Mouse (Mus musculus) ES-E14 (cell line): ENCODE data around the gene Derl3. TPM values are rescaled to one million over a fixed set of nuclear protein-coding genes. Genes with fewer than 3 reads are reported as not detected.

Experiments used
- DNase-seq: peaks from one replicate; pipeline ENCODE4 v3.0.0-alpha.2; 2013; ENCODE audit warnings: low read depth, low spot score
- H3K27ac ChIP-seq: 2 replicates; pipeline ENCODE4 v1.5.1; 2012; ENCODE audit warnings: low read depth, mild to moderate bottlenecking, low read length, moderate library complexity, mixed read lengths; ENCODE audit not compliant: poor library complexity, insufficient read depth, severe bottlenecking
- H3K36me3 ChIP-seq: 2 replicates; pipeline ENCODE4 v1.6.1; 2012; ENCODE audit warnings: mild to moderate bottlenecking, low read length, moderate library complexity, mixed read lengths; ENCODE audit not compliant: control insufficient read depth, poor library complexity, insufficient read depth, severe bottlenecking
- H3K4me1 ChIP-seq, 2 experiments: fragments of 150-350 bp in 1 of 2; sonication (generic) in 1 of 2; 2 replicates each; pipeline ENCODE4 v1.6.1; 2012; ENCODE audit warnings: low read length in 2 of 2, mild to moderate bottlenecking in 1 of 2, mixed read lengths in 1 of 2; ENCODE audit not compliant: control insufficient read depth in 2 of 2, insufficient read depth in 2 of 2, poor library complexity in 1 of 2
- H3K4me3 ChIP-seq, 2 experiments: fragments of 150-350 bp in 1 of 2; sonication (generic) in 1 of 2; 2 replicates each; pipeline ENCODE4 v1.5.1; 2012; ENCODE audit warnings: low read length in 2 of 2, low read depth in 1 of 2, mild to moderate bottlenecking in 1 of 2, mixed read lengths in 1 of 2; ENCODE audit not compliant: insufficient read depth in 1 of 2, poor library complexity in 1 of 2, severe bottlenecking in 1 of 2
- H3K9ac ChIP-seq: 2 replicates; pipeline ENCODE4 v1.6.1; 2012; ENCODE audit warnings: low read depth, mild to moderate bottlenecking, low read length, mixed read lengths; ENCODE audit not compliant: poor library complexity, insufficient read depth, severe bottlenecking
- H3K9me3 ChIP-seq: fragments of 150-350 bp; sonication (generic); 2 replicates; pipeline ENCODE4 v1.6.1; 2012; ENCODE audit warnings: low read depth, mild to moderate bottlenecking, low read length; ENCODE audit not compliant: control insufficient read depth, insufficient read depth
- CHD2 ChIP-seq: IDR thresholded peaks from 2 replicates; pipeline ENCODE4 v1.6.1; 2014; ENCODE audit warnings: mild to moderate bottlenecking, low read depth, low read length, inconsistent platforms
- HCFC1 ChIP-seq: IDR thresholded peaks from 2 replicates; pipeline ENCODE4 v1.6.1; 2012; ENCODE audit warnings: low read length, inconsistent platforms, borderline replicate concordance; ENCODE audit not compliant: insufficient read depth
- MAFK ChIP-seq: IDR thresholded peaks from 2 replicates; pipeline ENCODE4 v1.6.1; 2014; ENCODE audit warnings: mild to moderate bottlenecking, low read depth, low read length, inconsistent platforms; ENCODE audit not compliant: insufficient read depth
- ZC3H11A ChIP-seq: IDR thresholded peaks from 2 replicates; pipeline ENCODE4 v1.6.1; 2012; ENCODE audit warnings: low read depth, mild to moderate bottlenecking, inconsistent platforms, low read length, borderline replicate concordance
- ZNF384 ChIP-seq: IDR thresholded peaks from 2 replicates; pipeline ENCODE4 v1.6.1; 2012; ENCODE audit warnings: low read depth, low read length, inconsistent platforms
- in situ Hi-C, 2 experiments: fragments of 600-800 bp; cut with MboI; formaldehyde crosslinking; loops; one replicate each; pipeline ENCODE4 v1.15.1; 2025; ENCODE audit warnings: low sequenced_read_pairs in 2 of 2, inconsistent platforms in 1 of 2; ENCODE audit not compliant: unreplicated experiment in 2 of 2
- total RNA-seq: library from RNA; depleted of rRNA; stranded (reverse); fragments of 300-350 nt; gene quantifications from 2 replicates; pipeline ENCODE4 v1.2.3, GENCODE M21; 2012

Gene Derl3
- total RNA-seq, 1 experiment: 19.9 TPM

GRCm38 (mm10) chr10:75861587-75861986 is 31.6 kb upstream of the Derl3 start:
- H3K36me3 ChIP-seq: peaks cover 27% of the 10 kb centered on the region
- no peak for DNase-seq
- no peak overlapping the region for H3K4me3 ChIP-seq
- peaks cover 4 to 20% of the 10 kb centered on the region in 2 experiments; a peak in 3 of 4 replicates for H3K4me1 ChIP-seq
- H3K9me3 ChIP-seq: no peaks in the 10 kb centered on the region
- in situ Hi-C loops: no loop called here
- H3K27ac ChIP-seq: no peak overlapping the region
- no peak for TF ChIP-seq ZNF384
- TF ChIP-seq CHD2: no peak
- TF ChIP-seq HCFC1: no peak
- no peak for TF ChIP-seq ZC3H11A
- no peak for TF ChIP-seq MAFK
- no peak overlapping the region for H3K9ac ChIP-seq

DNA sequence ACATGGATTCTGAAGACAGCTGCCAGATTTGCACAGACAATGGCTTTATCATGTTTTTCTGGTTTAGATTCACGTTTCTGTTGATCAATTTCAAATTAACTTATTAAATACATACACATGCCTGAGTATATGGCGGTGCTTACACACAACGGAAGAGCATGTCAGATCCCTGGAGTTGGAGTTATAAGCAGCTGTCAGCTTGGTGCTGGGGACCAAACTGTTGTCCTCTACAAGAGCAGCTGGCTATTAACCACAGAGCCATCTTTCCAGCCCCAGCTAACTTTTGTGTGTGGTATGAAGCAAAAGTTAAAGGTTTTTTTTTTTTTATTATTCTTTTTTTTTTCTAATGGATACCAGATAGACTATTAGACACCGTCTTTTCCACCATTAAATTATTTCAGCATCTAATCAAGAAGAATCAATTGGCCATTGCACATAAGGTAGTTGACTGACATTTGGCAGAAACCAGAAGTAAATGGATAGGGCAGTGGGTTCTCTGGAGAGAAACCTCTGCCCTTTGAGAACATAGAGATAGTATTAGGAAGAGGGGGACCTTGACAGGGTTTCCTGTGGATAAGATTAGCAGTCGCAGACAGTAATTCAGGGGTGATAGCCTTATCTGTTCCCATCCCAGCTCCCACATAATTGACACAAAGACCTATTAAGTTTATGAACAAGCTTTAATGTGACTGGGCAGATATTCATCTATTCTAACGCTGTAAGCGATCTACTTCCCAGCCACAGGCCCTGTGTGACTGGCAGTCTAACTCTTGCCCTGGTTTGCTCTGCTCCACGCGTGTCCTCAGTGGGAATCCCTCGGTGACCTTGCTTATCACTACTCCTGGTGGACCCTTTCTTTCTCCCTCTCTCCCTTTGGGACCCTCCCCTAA is 20.9 kb upstream of the Derl3 start:
- in situ Hi-C loops: no loop called here
- peak overlapping the region; percentile 52 to 63 for H3K4me3 ChIP-seq
- TF ChIP-seq HCFC1: no peak
- TF ChIP-seq ZNF384: no peak
- peak overlapping the region; percentile 80 for H3K9ac ChIP-seq
- peak overlapping the region; percentile 89 for H3K27ac ChIP-seq
- H3K9me3 ChIP-seq: no peaks in the 10 kb centered on the region
- peaks cover 4 to 17% of the 10 kb centered on the region in 2 experiments; a peak in 3 of 4 replicates for H3K4me1 ChIP-seq
- DNase-seq: no peak
- no peaks in the 10 kb centered on the region for H3K36me3 ChIP-seq

GRCm38 (mm10) chr10:75872915-75873542 is 20.2 kb upstream of the Derl3 start:
- peak overlapping the region; percentile 10 to 51 for H3K4me3 ChIP-seq
- H3K9ac ChIP-seq: peak overlapping the region; percentile 35; the same call in 1 of the 2 replicates
- DNase-seq: peak; percentile 90
- H3K4me1 ChIP-seq: peaks cover 4 to 17% of the 10 kb centered on the region in 2 experiments; a peak in 3 of 4 replicates
- peak overlapping the region; percentile 81 for H3K27ac ChIP-seq
- no peaks in the 10 kb centered on the region for H3K36me3 ChIP-seq
- in situ Hi-C loops: no loop called here
- TF ChIP-seq ZC3H11A: no peak
- TF ChIP-seq CHD2: no peak; the same call in 1 of the 2 replicates
- no peak for TF ChIP-seq MAFK
- TF ChIP-seq ZNF384: no peak
- TF ChIP-seq HCFC1: no peak
- no peaks in the 10 kb centered on the region for H3K9me3 ChIP-seq

GRCm38 (mm10) chr10:75873543-75874170 is 19.6 kb upstream of the Derl3 start:
- no peak for DNase-seq
- no peaks in the 10 kb centered on the region for H3K36me3 ChIP-seq
- TF ChIP-seq HCFC1 (no peak), MAFK (no peak)
- H3K4me3 ChIP-seq: peak overlapping the region; percentile 4 to 51; a peak in 3 of 4 replicates
- peak overlapping the region; percentile 81 for H3K27ac ChIP-seq
- H3K4me1 ChIP-seq: peaks cover 4 to 17% of the 10 kb centered on the region in 2 experiments; a peak in 3 of 4 replicates
- H3K9ac ChIP-seq: peak overlapping the region; percentile 35; the same call in 1 of the 2 replicates
- in situ Hi-C loops: no loop called here
- H3K9me3 ChIP-seq: no peaks in the 10 kb centered on the region
